Mouse (Mus musculus) ES-Bruce4 (cell line): ENCODE data around the gene Ccnt2. TPM values are rescaled to one million over a fixed set of nuclear protein-coding genes. Genes with fewer than 3 reads are reported as not detected.
A peak's percentile ranks its signal among the peaks of the same experiment; 100 is the strongest.

ENCODE experiments used
- H3K27ac ChIP-seq: 2 replicates; pipeline ENCODE4 v1.5.1; 2012; ENCODE audit warnings: low read length, inconsistent platforms; ENCODE audit not compliant: insufficient read depth
- H3K27me3 ChIP-seq: 2 replicates; pipeline ENCODE4 v1.6.1; 2012; ENCODE audit warnings: mild to moderate bottlenecking, low read length, inconsistent platforms; ENCODE audit not compliant: control insufficient read depth, poor library complexity, insufficient read depth, severe bottlenecking
- H3K36me3 ChIP-seq: 2 replicates; pipeline ENCODE4 v1.6.1; 2012; ENCODE audit warnings: inconsistent platforms, mild to moderate bottlenecking, low read length, moderate library complexity; ENCODE audit not compliant: control insufficient read depth, poor library complexity, insufficient read depth, severe bottlenecking
- H3K4me1 ChIP-seq: one replicate; pipeline ENCODE4 v1.8.1; 2011; ENCODE audit warnings: low read length; ENCODE audit not compliant: control insufficient read depth, insufficient read depth
- H3K4me3 ChIP-seq: 2 replicates; pipeline ENCODE4 v1.5.1; 2011; ENCODE audit warnings: low read depth, mild to moderate bottlenecking, low read length
- H3K9ac ChIP-seq: 2 replicates; pipeline ENCODE4 v1.6.1; 2012; ENCODE audit warnings: low read depth, mild to moderate bottlenecking, inconsistent platforms; ENCODE audit not compliant: poor library complexity, severe bottlenecking
- H3K9me3 ChIP-seq: replicated peaks from 2 replicates; pipeline ENCODE4 v1.6.1; 2012; ENCODE audit warnings: mild to moderate bottlenecking, low read length, inconsistent platforms; ENCODE audit not compliant: control insufficient read depth, poor library complexity, insufficient read depth, severe bottlenecking
- CTCF ChIP-seq: IDR thresholded peaks from one replicate; pipeline ENCODE4 v1.8.1; 2011; ENCODE audit warnings: low read depth, low read length
- EP300 ChIP-seq: IDR thresholded peaks from 2 replicates; pipeline ENCODE4 v1.6.1; 2011; ENCODE audit warnings: low read depth, low read length; ENCODE audit not compliant: insufficient read depth
- POLR2A ChIP-seq: IDR thresholded peaks from one replicate; pipeline ENCODE4 v1.8.1; 2011; ENCODE audit warnings: low read length; ENCODE audit not compliant: insufficient read depth
- polyA plus RNA-seq: library from polyadenylated mRNA; stranded (reverse); fragments of >200 nt; gene quantifications from 2 replicates; pipeline ENCODE4 v1.2.4, GENCODE M21; 2011; ENCODE audit warnings: low read depth; ENCODE audit not compliant: missing spikeins, insufficient read depth, insufficient read length

Gene Ccnt2
- polyA plus RNA-seq, 1 experiment: 120 TPM

DNA sequence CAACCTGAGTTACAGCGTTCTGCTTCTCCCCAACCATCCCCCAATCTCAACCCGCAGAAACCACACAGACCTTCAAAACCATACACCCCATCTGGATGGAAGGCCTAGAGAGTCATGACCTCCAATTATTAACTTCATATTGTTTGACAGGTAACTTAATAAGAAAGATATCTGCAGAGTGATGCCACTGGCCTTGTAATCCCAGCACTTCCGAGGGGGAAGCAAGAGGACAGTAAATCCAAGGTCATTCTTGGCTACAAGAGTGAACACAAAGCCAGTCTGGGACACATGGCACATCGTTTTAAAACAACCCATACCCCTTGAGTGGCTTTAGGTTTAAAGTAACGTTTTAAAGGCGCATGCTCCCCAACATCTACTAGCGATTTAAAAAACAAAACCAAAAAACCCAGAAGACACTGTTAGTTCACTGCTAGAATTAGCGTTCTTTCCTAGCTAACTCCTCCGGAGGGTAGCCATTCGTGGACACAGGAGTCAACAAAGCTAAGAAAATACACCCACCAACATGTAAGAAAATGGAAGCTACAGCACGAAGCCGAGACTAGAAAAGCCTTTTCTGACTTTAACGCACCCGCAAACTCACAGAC lies 664 bp upstream of the Ccnt2 start:
- Histone ChIP-seq H3K9ac (peak overlapping the region; percentile 99), H3K27me3 (no peaks in the 10 kb centered on the region), H3K27ac (peak overlapping the region; percentile 63)

DNA sequence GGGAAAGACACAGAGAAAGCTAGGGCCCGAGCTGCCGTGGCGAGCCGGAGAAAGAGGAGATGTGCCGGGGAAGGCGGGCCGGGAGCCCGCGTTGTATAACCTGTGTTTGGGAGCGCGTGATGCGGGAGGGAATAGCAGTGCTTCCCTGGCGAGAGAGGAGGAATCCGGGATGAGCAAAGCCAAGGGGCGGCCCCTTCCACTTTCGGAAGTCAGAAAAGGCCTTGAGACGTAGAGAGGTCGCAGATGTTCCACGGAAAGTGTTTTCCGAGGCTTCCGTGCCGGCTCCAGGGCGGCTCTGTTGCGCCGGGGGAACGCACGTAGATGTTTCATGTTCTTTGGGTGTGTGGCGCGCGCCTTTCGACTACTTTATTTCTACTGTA lies 527 bp downstream of the Ccnt2 start:
- Histone ChIP-seq H3K4me1 (peaks cover 2% of the 10 kb centered on the region), H3K4me3 (peak overlapping the region; percentile 97), H3K27ac (peak overlapping the region; percentile 17; the same call in 1 of the 2 replicates), H3K27me3 (no peaks in the 10 kb centered on the region), H3K9me3 (no peaks in the 10 kb centered on the region), H3K9ac (peak overlapping the region; percentile 99), H3K36me3 (peaks cover 11% of the 10 kb centered on the region)
- no peak for TF ChIP-seq POLR2A
- TF ChIP-seq EP300: no peak
- no peak for TF ChIP-seq CTCF

More for the DNA sequence above, 664 bp upstream of the Ccnt2 start:
- peaks cover 3% of the 10 kb centered on the region; the same call in 1 of the 2 replicates for H3K36me3 ChIP-seq
- H3K4me1 ChIP-seq: peaks cover 2% of the 10 kb centered on the region
- peak overlapping the region; percentile 100 for H3K4me3 ChIP-seq
- TF ChIP-seq CTCF (no peak), POLR2A (no peak), EP300 (no peak)
- no peaks in the 10 kb centered on the region for H3K9me3 ChIP-seq

DNA sequence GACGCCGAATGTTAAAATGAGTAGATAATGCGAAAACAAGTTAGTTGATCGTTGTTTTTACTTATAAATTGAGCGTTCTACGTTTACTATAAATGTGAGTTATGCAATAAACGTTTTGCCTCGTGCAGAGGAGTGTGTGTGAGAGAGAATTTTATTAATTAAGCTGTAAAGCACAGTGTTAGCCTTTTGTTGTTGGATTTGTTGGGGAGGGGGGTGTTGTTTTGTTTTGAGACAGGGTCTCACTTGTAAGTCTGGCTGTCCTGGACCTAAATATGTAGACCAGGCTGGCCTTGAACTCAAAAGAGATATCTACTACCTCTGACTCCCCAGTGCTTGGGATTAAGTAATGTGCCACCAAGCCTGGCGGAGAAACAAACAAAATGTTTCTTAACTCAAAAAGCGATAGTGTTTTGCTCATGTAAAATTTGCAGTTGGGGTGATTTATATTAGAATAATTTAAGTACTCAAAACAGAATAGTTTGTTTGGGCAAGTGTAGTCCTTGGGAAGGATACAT lies 1.3 kb downstream of the Ccnt2 start:
- TF ChIP-seq CTCF: no peak
- no peak for TF ChIP-seq EP300
- no peak for TF ChIP-seq POLR2A
- Histone ChIP-seq H3K27me3 (no peaks in the 10 kb centered on the region), H3K4me3 (peak overlapping the region; percentile 97), H3K9ac (peak overlapping the region; percentile 99), H3K27ac (no peak overlapping the region), H3K4me1 (peaks cover 2% of the 10 kb centered on the region), H3K36me3 (peaks cover 14% of the 10 kb centered on the region), H3K9me3 (no peaks in the 10 kb centered on the region)

DNA sequence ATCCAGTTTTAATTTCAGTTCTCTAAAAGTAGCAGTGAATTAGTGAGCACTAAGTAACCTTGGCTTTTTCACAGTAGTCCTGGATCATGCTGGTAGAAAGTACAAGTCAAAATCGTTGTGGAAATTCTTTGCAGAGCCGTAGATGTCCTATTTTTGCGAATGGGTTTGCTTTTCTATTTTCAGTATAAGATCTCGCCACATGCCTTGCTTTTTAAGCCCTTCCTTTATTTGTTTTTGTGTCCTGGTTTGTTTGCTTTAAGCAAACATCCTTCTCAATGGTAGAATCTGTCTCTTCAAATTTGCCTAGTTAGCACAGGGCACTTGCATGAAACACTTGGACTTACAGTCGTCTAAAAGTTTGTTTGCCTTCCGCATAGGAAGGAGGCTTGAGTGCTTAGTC lies 2.3 kb downstream of the Ccnt2 start:
- TF ChIP-seq POLR2A: no peak
- TF ChIP-seq CTCF: no peak
- no peak for TF ChIP-seq EP300
- Histone ChIP-seq H3K27ac (no peak overlapping the region; the same call in 1 of the 2 replicates), H3K9ac (no peak overlapping the region; the same call in 1 of the 2 replicates), H3K9me3 (no peaks in the 10 kb centered on the region), H3K36me3 (peaks cover 17% of the 10 kb centered on the region), H3K4me1 (peaks cover 2% of the 10 kb centered on the region), H3K4me3 (no peak overlapping the region), H3K27me3 (no peaks in the 10 kb centered on the region)

DNA sequence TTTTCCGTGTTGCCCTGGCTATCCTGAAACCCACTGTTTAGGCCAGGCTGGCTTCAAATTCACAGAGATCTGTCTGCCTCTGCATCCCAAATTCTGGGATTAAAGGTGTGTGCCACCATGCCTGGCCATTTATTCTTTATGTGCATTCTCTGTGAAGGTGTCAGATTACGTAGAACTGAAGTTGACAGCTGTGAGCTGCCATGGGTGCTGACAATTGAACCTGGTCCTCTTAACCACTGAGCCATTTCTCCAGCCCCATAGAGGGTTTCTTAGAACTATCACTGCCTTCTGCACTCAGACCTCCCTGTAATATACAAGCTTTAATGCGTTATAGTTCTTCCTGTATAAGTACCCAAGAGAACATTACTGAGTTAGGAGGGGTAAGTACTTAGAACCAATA lies 4.6 kb downstream of the Ccnt2 start:
- TF ChIP-seq EP300 (no peak), POLR2A (no peak), CTCF (no peak)
- H3K27me3 ChIP-seq: no peaks in the 10 kb centered on the region
- H3K9ac ChIP-seq: no peak overlapping the region
- peaks cover 2% of the 10 kb centered on the region for H3K4me1 ChIP-seq
- H3K36me3 ChIP-seq: peaks cover 15% of the 10 kb centered on the region
- no peaks in the 10 kb centered on the region for H3K9me3 ChIP-seq
- no peak overlapping the region for H3K27ac ChIP-seq
- H3K4me3 ChIP-seq: no peak overlapping the region

DNA sequence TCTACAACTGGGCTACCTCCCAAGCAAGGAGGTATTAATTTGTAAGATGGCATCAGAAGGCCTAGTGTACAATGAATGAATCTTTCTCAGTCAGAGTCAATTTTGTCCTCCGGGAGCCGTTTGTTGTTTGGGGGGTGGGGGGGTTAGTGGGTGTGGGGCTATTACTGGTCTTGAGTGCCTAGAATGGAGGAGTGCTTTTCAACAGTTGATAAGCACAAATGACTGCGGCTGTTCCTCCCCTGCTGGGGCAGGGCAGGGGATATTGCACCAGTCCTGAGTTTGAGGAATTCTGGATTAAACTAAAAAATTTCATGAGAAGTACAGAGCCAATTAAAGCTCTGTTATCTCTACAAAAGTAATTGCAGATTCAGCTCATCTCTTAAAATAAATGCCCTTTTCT lies 6.2 kb downstream of the Ccnt2 start:
- TF ChIP-seq EP300: no peak
- no peak for TF ChIP-seq POLR2A
- no peak for TF ChIP-seq CTCF
- Histone ChIP-seq H3K27ac (no peak overlapping the region), H3K4me1 (peaks cover 2% of the 10 kb centered on the region)

More for the DNA sequence above, 6.2 kb downstream of the Ccnt2 start:
- Histone ChIP-seq H3K4me3 (no peak overlapping the region), H3K9ac (no peak overlapping the region), H3K36me3 (peaks cover 15% of the 10 kb centered on the region), H3K27me3 (no peaks in the 10 kb centered on the region), H3K9me3 (no peaks in the 10 kb centered on the region)
